Mouse (Mus musculus) midbrain, postnatal 0 days (tissue): ENCODE measurements at regions not wholly inside any gene's neighbourhood (a gene's known extent, or its start where the extent isn't known, plus 50 kb on each side); places are given as distances from the start of the nearest gene placed in this dataset.

Experiments used
- ATAC-seq: fragments of 200-750 bp; cut with Nextera tagmentation; 2 replicates; pipeline ENCODE4 v1.8.0; 2017; ENCODE audit warnings: moderate number of reproducible peaks, mild to moderate bottlenecking, moderate TSS enrichment, moderate library complexity; ENCODE audit not compliant: low FRiP score
- DNase-seq: peaks from one replicate; pipeline ENCODE4 v3.0.0-alpha.2; 2015; ENCODE audit warnings: low spot score
- H3K27ac ChIP-seq: fragments of 300-500 bp; sonication (generic); 2 replicates; pipeline ENCODE4 v1.5.1; 2014; ENCODE audit warnings: low read depth, mild to moderate bottlenecking, low read length, mixed read lengths
- H3K27me3 ChIP-seq: fragments of 300-500 bp; sonication (generic); 2 replicates; pipeline ENCODE4 v1.6.1; 2014; ENCODE audit warnings: low read length, control low read depth, mixed read lengths; ENCODE audit not compliant: insufficient read depth
- H3K36me3 ChIP-seq: fragments of 300-500 bp; sonication (generic); 2 replicates; pipeline ENCODE4 v1.6.1; 2014; ENCODE audit warnings: low read length, control low read depth, mixed read lengths; ENCODE audit not compliant: insufficient read depth
- H3K4me1 ChIP-seq: fragments of 300-500 bp; sonication (generic); 2 replicates; pipeline ENCODE4 v1.6.1; 2014; ENCODE audit warnings: mild to moderate bottlenecking, control low read depth, antibody characterized with exemption, low read length, mixed read lengths; ENCODE audit not compliant: insufficient read depth
- H3K4me2 ChIP-seq: fragments of 300-500 bp; sonication (generic); 2 replicates; pipeline ENCODE4 v1.6.1; 2014; ENCODE audit warnings: low read depth, mild to moderate bottlenecking, low read length, mixed read lengths; ENCODE audit not compliant: poor library complexity, severe bottlenecking
- H3K4me3 ChIP-seq: fragments of 300-500 bp; sonication (generic); 2 replicates; pipeline ENCODE4 v1.5.1; 2014; ENCODE audit warnings: low read depth, mild to moderate bottlenecking, low read length, moderate library complexity
- H3K9ac ChIP-seq: fragments of 300-500 bp; sonication (generic); replicated peaks from 2 replicates; pipeline ENCODE4 v1.6.1; 2014; ENCODE audit warnings: mild to moderate bottlenecking, low read length, moderate library complexity, mixed read lengths; ENCODE audit not compliant: poor library complexity, severe bottlenecking
- H3K9me3 ChIP-seq: fragments of 300-500 bp; sonication (generic); 2 replicates; pipeline ENCODE4 v1.6.1; 2016; ENCODE audit warnings: low read length, control low read depth
- CTCF ChIP-seq: IDR thresholded peaks from 2 replicates; pipeline ENCODE4 v1.5.1; 2016; ENCODE audit warnings: antibody characterized with exemption, mild to moderate bottlenecking
- WGBS: fragments of 180-500 bp; shearing (Covaris S2); extraction: QIAGEN DNeasy Blood & Tissue Kit; methylation state at CpG from one replicate; pipeline ENCODE4 v1.1.7; 2014; 5-methylcytosine and 5-hydroxymethylcytosine counted together

DNA sequence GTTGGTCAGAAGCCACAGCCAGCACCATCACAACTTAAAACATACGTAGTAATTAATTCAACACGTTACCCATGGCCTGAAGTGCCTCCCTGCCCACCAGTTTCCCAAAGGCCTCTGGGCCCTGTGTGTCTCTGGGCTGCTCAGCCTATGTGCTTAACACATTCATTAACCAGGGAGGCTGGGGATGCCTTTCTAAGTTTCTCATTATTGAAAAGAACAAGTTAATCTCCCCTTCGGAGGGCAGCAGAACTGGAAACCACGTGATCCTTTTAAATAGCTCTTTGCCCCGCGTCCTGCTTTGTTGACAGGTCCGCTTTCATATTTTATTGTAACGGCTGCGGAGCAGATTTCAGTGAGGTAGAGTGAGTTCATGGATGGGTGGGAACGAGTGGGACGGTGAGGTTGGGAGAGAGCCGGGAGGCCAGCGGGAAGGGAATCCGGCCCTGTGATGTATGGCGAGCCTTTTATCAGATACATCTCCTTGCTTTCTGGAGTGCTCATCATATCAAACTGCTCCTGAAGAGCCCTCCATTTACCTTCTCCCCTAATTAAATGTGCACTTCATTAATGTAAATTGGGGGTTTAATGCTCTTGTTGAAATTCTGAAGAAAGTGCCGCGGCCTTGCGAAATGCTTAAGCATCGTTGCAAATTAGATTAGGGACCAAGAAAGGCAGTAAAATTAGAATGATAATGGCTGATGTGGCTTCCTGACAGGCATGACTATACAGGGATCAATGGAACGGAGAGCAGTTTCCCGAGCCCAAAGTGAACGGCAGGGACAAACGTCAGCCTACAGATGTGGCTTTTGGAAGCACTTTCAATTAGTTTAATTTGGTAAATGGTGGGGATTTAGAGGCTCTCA lies 127.0 kb downstream of the Nkx6-1 start:
- Histone ChIP-seq H3K36me3 (no peaks in the 10 kb centered on the region), H3K4me3 (0 out of 2 replicates have a peak overlapping the region, but pooled peaks have one; percentile 2), H3K27me3 (peaks cover 83% of the 10 kb centered on the region), H3K4me2 (peak overlapping the region; percentile 15; the same call in 1 of the 2 replicates), H3K4me1 (no peaks in the 10 kb centered on the region), H3K9me3 (no peaks in the 10 kb centered on the region), H3K27ac (no peak overlapping the region), H3K9ac (no peak overlapping the region)
- TF ChIP-seq CTCF: no peak
- DNase-seq (no peak), ATAC-seq (no peak)
- WGBS: 3% methylated on average over 23 of the region's 23 CpGs

DNA sequence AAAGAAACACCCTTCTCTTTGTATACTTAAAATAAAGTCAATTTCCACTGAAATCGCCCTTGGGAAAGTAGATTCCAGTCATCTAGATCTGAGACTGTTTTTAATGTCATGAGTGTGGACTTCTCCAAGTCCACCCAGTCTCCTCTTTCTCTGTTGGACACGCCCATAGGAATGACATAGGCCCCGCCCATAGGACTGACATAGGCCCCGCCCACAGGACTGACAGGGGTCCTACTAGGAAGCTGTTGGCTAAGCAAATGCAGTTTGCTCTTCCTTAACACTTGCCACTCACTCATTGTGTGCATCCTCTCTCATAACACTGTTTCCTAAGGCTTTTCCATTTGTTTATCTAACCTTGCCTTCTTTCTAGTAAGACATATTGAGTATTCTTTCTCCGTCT lies 129.3 kb downstream of the Nkx6-1 start:
- Histone ChIP-seq H3K27me3 (peaks cover 80% of the 10 kb centered on the region), H3K27ac (no peak overlapping the region), H3K9ac (no peak overlapping the region), H3K4me2 (no peak overlapping the region), H3K9me3 (no peaks in the 10 kb centered on the region), H3K4me3 (no peak overlapping the region), H3K4me1 (no peaks in the 10 kb centered on the region), H3K36me3 (no peaks in the 10 kb centered on the region)
- ATAC-seq (no peak), DNase-seq (no peak)
- no peak for TF ChIP-seq CTCF
- WGBS: 73% methylated on average over 5 of the region's 5 CpGs

DNA sequence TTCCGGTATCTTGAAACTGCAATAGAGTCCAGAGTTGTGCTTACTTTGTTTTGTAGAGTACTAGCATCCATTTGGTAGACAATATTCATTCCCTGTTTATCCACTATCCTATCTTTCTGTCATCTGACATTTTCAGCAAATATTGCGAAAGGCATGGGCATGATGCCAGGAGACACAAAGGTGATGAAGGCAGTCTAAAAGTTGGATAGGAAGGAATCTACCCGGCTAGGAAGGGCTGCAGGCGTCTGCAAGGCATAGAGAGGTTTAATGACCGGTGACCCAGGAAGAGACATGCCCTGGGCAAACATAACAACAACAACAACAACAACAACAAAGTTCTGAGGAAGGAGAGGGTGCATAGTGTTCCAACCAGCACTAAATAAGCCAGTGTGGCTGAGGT lies 139.4 kb downstream of the Nkx6-1 start:
- no peak for DNase-seq
- no peak overlapping the region for H3K4me3 ChIP-seq
- no peaks in the 10 kb centered on the region for H3K36me3 ChIP-seq
- H3K9ac ChIP-seq: no peak overlapping the region
- no peak for TF ChIP-seq CTCF
- H3K27ac ChIP-seq: no peak overlapping the region
- no peaks in the 10 kb centered on the region for H3K4me1 ChIP-seq
- peaks cover 88% of the 10 kb centered on the region for H3K27me3 ChIP-seq
- ATAC-seq: no peak
- 52% methylated on average over 5 of the region's 5 CpGs for WGBS
- H3K9me3 ChIP-seq: no peaks in the 10 kb centered on the region
- H3K4me2 ChIP-seq: no peak overlapping the region

DNA sequence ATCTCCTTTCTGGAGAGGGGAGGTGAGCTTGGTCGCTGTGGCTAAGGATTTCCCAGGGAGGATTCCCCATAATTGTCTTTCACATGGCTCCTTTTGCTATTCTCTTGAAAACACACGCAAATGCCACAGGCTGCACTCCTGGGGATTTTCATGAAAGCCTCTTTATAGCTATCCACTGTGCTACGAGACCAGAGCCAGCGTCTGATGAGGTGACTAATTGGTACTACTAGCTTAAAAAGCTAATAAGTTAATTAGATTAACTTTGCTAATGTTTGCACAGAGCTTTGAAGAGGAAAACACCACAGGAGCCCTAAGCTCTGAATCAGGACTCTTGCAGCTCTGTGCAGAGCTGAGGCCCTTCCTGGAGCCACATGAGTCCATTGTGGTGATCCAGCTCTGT lies 140.1 kb downstream of the Nkx6-1 start:
- WGBS: 4% methylated on average over 4 of the region's 4 CpGs
- peak; percentile 54 for DNase-seq

DNA sequence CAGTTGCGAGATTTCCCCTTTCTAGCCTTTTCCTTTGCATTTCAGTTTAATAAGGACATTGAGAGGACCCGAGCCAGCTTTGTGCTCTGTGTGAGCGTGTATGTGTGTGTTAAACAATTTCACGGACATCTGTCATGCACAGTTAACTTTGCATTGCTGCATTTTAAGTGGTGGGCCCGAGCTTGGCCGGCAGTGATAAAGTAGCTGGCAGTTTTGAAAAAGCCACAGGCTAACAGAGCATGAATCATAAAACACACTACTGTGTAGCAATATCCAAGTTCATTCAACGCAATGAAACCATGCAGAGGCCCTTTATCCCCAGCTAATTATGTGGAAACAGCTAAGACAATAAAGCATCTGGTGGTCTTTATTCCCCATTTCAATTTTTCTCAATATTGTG lies 140.9 kb downstream of the Nkx6-1 start:
- no peaks in the 10 kb centered on the region for H3K36me3 ChIP-seq
- H3K4me2 ChIP-seq: no peak overlapping the region
- no peak overlapping the region for H3K4me3 ChIP-seq
- H3K27ac ChIP-seq: no peak overlapping the region
- no peak overlapping the region for H3K9ac ChIP-seq
- no peaks in the 10 kb centered on the region for H3K9me3 ChIP-seq
- no peak for TF ChIP-seq CTCF
- WGBS: 5% methylated on average over 7 of the region's 7 CpGs
- peaks cover 84% of the 10 kb centered on the region for H3K27me3 ChIP-seq
- no peak; the same call in 1 of the 2 replicates for ATAC-seq
- peak; percentile 62 for DNase-seq
- H3K4me1 ChIP-seq: no peaks in the 10 kb centered on the region

More for the DNA sequence above, 140.1 kb downstream of the Nkx6-1 start:
- H3K4me3 ChIP-seq: no peak overlapping the region
- ATAC-seq: no peak
- H3K9ac ChIP-seq: no peak overlapping the region
- no peaks in the 10 kb centered on the region for H3K36me3 ChIP-seq
- no peak for TF ChIP-seq CTCF
- no peak overlapping the region for H3K4me2 ChIP-seq
- H3K27ac ChIP-seq: no peak overlapping the region
- peaks cover 84% of the 10 kb centered on the region for H3K27me3 ChIP-seq
- no peaks in the 10 kb centered on the region for H3K9me3 ChIP-seq
- H3K4me1 ChIP-seq: no peaks in the 10 kb centered on the region

DNA sequence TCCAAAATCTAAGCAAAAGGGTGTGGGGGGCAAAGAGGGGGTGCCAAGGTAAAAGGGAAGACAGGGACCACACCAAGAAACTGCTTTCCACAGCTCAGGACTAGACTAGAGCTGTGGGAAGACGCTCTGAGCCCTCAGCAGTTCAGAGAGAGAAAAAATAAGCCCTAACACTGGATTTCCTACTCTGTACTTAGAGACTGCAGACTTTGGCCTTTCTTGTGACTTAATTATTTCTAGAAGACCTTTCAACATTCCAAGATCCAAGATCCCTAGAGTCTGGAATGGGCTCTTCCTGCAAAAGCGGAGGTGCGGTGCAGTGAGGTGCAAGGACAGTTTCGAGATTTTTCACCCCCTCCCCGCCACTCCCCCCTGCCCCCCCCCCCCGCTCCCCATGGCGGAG lies 141.3 kb downstream of the Nkx6-1 start:
- Histone ChIP-seq H3K9ac (no peak overlapping the region), H3K9me3 (no peaks in the 10 kb centered on the region), H3K27me3 (peaks cover 81% of the 10 kb centered on the region), H3K4me1 (no peaks in the 10 kb centered on the region), H3K4me2 (no peak overlapping the region), H3K36me3 (no peaks in the 10 kb centered on the region), H3K27ac (no peak overlapping the region), H3K4me3 (no peak overlapping the region)
- no peak for TF ChIP-seq CTCF
- no peak for ATAC-seq
- no peak for DNase-seq
- 19% methylated on average over 5 of the region's 7 CpGs for WGBS
